Mouse (Mus musculus) olfactory bulb, adult 2 months (tissue): Measurements from ENCODE around the gene Fam129c.

Source experiments
- CTCF ChIP-seq: fragments of 200-500 bp; IDR thresholded peaks from 2 replicates; pipeline ENCODE4 v1.5.1; 2012; ENCODE audit warnings: low read depth, mild to moderate bottlenecking, low read length, moderate library complexity; ENCODE audit not compliant: insufficient read depth
- POLR2A ChIP-seq: fragments of 200-500 bp; IDR thresholded peaks from 2 replicates; pipeline ENCODE4 v1.6.1; 2012; ENCODE audit warnings: mild to moderate bottlenecking, low read depth, low read length, moderate library complexity; ENCODE audit not compliant: insufficient read depth

DNA sequence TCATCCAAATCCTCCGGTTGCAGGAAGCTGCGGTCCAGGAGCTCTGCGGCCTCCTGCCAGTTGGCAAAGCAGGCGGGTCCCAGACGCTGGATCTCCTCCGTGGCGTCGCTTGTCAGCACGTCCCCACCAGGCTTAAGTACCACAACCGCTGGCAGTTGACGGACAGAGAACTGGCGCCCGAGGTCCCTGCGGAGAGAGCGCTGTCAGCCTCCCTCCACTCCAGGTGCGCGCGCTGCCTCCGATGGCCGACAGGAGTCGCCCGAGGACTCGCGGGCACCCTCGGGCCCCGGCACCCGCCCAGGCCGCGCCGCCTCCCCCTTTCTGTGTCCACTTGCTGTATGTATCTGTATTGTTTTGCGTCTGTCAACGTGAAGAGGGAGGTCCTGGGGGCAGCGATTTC lies 34.7 kb upstream of the Fam129c start:
- TF ChIP-seq CTCF (peak; percentile 74; the same call in 1 of the 2 replicates), POLR2A (no peak)
